Mouse (Mus musculus): Measurements from ENCODE around the gene Olfr78. TPM values are rescaled to one million over a fixed set of nuclear protein-coding genes. Genes with fewer than 3 reads are reported as not detected.

The Olfr78 gene
- polyA plus RNA-seq, 1 experiment: 0.32 TPM

DNA sequence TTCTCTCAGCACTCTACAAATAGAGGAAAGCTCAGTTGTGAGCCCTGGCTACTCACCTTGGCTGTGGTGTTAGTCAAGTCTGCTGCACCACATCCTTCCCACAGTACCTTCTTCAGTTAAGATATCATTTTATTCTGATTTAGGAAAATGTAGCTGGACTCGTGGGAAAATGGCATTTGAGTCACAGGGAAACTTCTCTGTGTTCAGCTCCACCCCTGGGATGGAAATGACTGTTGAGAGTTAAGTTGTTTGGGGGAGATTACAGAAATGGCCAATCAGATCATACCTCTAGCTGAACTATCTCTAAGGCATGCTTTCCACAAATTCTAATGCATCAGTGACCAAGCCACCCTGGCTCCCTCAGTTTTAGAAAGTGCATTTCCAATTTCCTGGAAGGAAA lies 40.3 kb downstream of the Olfr78 start, which contains the start of gene Olfr33:
Gene Olfr33 (minus strand): TSS at position 101 of the 400 bp plus-strand sequence.
- H3K36me3 ChIP-seq (ENCODE audit: control insufficient read depth, insufficient read depth, low read length): no peaks in the 10 kb centered on the region
- WGBS: 41% methylated on average over 1 of the region's 1 CpGs
- no peak within 1 kb of the TSS for H3K27ac ChIP-seq (ENCODE audit: control insufficient read depth, insufficient read depth, low read length)
- no peaks in the 10 kb centered on the region for H3K27me3 ChIP-seq (ENCODE audit: control insufficient read depth, insufficient read depth, low read length)
- no peak within 1 kb of the TSS for H3K4me3 ChIP-seq (ENCODE audit: control insufficient read depth, insufficient read depth, low read length)
- TF ChIP-seq POLR2A (IDR thresholded peaks at IDR 0.05; ENCODE audit: control insufficient read depth, extremely low read depth, insufficient read depth, low read length, poor library complexity) (no peak), CTCF (IDR thresholded peaks at IDR 0.05; ENCODE audit: borderline replicate concordance, control insufficient read depth, extremely low read depth, insufficient read depth, low read length, poor library complexity) (no peak)
- H3K4me1 ChIP-seq (replicated peaks; ENCODE audit: control insufficient read depth, insufficient read depth, low read length): no peaks in the 10 kb centered on the region
- DNase-seq: no peak

DNA sequence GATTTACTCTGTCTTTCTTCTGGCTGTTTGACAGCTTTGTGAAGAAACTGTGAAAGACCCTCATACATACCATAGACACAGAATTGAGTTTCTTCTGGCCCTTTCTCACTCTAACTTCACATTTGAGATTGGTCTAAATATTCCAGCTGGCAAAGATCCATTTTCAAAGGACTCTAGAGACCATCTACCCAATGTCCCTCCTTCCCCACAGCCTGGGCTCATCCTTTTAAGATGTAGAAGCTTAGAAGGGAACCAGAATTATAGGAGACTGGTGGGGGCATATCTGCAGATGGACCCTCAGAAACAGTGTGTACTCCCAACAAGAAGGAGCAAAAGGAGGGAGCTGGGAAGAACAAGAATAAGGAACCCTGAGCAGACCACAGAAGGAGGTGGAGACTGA lies 57.4 kb downstream of the Olfr78 start, which contains the start of gene Olfr558:
Gene Olfr558 (plus strand): TSS at position 301 of the 400 bp plus-strand sequence.
- Histone ChIP-seq H3K4me3 (ENCODE audit: control insufficient read depth, insufficient read depth, low read length) (no peak within 1 kb of the TSS), H3K27ac (ENCODE audit: control insufficient read depth, insufficient read depth, low read length) (no peak within 1 kb of the TSS), H3K36me3 (ENCODE audit: control insufficient read depth, insufficient read depth, low read length) (no peaks in the 10 kb centered on the region), H3K27me3 (ENCODE audit: control insufficient read depth, insufficient read depth, low read length) (0 out of 2 replicates have a peak, but pooled peaks cover 3% of the 10 kb centered on the region), H3K4me1 (replicated peaks; ENCODE audit: control insufficient read depth, insufficient read depth, low read length) (no peaks in the 10 kb centered on the region)
- DNase-seq: no peak
- TF ChIP-seq CTCF (IDR thresholded peaks at IDR 0.05; ENCODE audit: borderline replicate concordance, control insufficient read depth, extremely low read depth, insufficient read depth, low read length, poor library complexity): no peak
- no peak for TF ChIP-seq POLR2A (IDR thresholded peaks at IDR 0.05; ENCODE audit: control insufficient read depth, extremely low read depth, insufficient read depth, low read length, poor library complexity)

- no peak for DNase-seq
- no peaks in the 10 kb centered on the region for H3K4me1 ChIP-seq (replicated peaks; ENCODE audit: control insufficient read depth, insufficient read depth, low read length)
- no peaks in the 10 kb centered on the region for H3K36me3 ChIP-seq (ENCODE audit: control insufficient read depth, insufficient read depth, low read length)
- WGBS: 95% methylated on average over 7 of the region's 7 CpGs
- no peak overlapping the region for H3K4me3 ChIP-seq (ENCODE audit: control insufficient read depth, insufficient read depth, low read length)
- H3K27me3 ChIP-seq (ENCODE audit: control insufficient read depth, insufficient read depth, low read length): 0 out of 2 replicates have a peak, but pooled peaks cover 3% of the 10 kb centered on the region
- H3K27ac ChIP-seq (ENCODE audit: control insufficient read depth, insufficient read depth, low read length): no peak overlapping the region
- TF ChIP-seq CTCF (IDR thresholded peaks at IDR 0.05; ENCODE audit: borderline replicate concordance, control insufficient read depth, extremely low read depth, insufficient read depth, low read length, poor library complexity): no peak
- no peak for TF ChIP-seq POLR2A (IDR thresholded peaks at IDR 0.05; ENCODE audit: control insufficient read depth, extremely low read depth, insufficient read depth, low read length, poor library complexity)
Measured at GRCm38 (mm10) chr7:102698461-102698860, 60.8 kb downstream of the Olfr78 start.

- no peak within 1 kb of the TSS for H3K4me3 ChIP-seq (ENCODE audit: control insufficient read depth, insufficient read depth, low read length)
- H3K27me3 ChIP-seq (ENCODE audit: control insufficient read depth, insufficient read depth, low read length): 0 out of 2 replicates have a peak, but pooled peaks cover 3% of the 10 kb centered on the region
- no peaks in the 10 kb centered on the region for H3K4me1 ChIP-seq (replicated peaks; ENCODE audit: control insufficient read depth, insufficient read depth, low read length)
- no peak for TF ChIP-seq POLR2A (IDR thresholded peaks at IDR 0.05; ENCODE audit: control insufficient read depth, extremely low read depth, insufficient read depth, low read length, poor library complexity)
- TF ChIP-seq CTCF (IDR thresholded peaks at IDR 0.05; ENCODE audit: borderline replicate concordance, control insufficient read depth, extremely low read depth, insufficient read depth, low read length, poor library complexity): no peak
- WGBS: 76% methylated on average over 5 of the region's 5 CpGs
- DNase-seq: peak; percentile 36
- no peaks in the 10 kb centered on the region for H3K36me3 ChIP-seq (ENCODE audit: control insufficient read depth, insufficient read depth, low read length)
- no peak within 1 kb of the TSS for H3K27ac ChIP-seq (ENCODE audit: control insufficient read depth, insufficient read depth, low read length)
Measured at GRCm38 (mm10) chr7:102695358-102696125, 63.7 kb downstream of the Olfr78 start, which contains the start of gene Olfr557. Gene Olfr557 (plus strand): TSS chr7:102695910.

Other genes with a start within 250 kb of the Olfr78 start
- gene Olfr547, start 224.7 kb downstream of the Olfr78 start, polyA plus RNA-seq (2012; rRNA removed): not detected in 2 replicates
- gene Olfr548-ps1, start 218.6 kb downstream of the Olfr78 start, polyA plus RNA-seq (2012; rRNA removed): not detected in 2 replicates
- not detected in 2 replicates for gene Olfr549, start 209.6 kb downstream of the Olfr78 start, polyA plus RNA-seq (2012; rRNA removed)
- gene Trim21, start 194.0 kb downstream of the Olfr78 start, polyA plus RNA-seq (2012; rRNA removed): 20.4 and 23.6 TPM in 2 replicates
- gene Olfr550, start 188.0 kb downstream of the Olfr78 start, polyA plus RNA-seq (2012; rRNA removed): 0.13 TPM in 1 of 2 replicates, not detected in the other
- gene Olfr551, start 167.6 kb downstream of the Olfr78 start, polyA plus RNA-seq (2012; rRNA removed): not detected in 2 replicates
- gene Olfr552, start 161.7 kb downstream of the Olfr78 start, polyA plus RNA-seq (2012; rRNA removed): not detected in 2 replicates
- not detected in 2 replicates for gene Olfr553, start 141.3 kb downstream of the Olfr78 start, polyA plus RNA-seq (2012; rRNA removed)
- not detected in 2 replicates for gene Olfr554, start 121.0 kb downstream of the Olfr78 start, polyA plus RNA-seq (2012; rRNA removed)
- not detected in 2 replicates for gene Olfr555, start 100.6 kb downstream of the Olfr78 start, polyA plus RNA-seq (2012; rRNA removed)
- gene Olfr556, start 94.6 kb downstream of the Olfr78 start, polyA plus RNA-seq (2012; rRNA removed): not detected in 2 replicates
- gene Trim68, start 72.1 kb downstream of the Olfr78 start, polyA plus RNA-seq (2012; rRNA removed): 14.0 and 16.3 TPM in 2 replicates
- gene Olfr557, start 63.6 kb downstream of the Olfr78 start, polyA plus RNA-seq (2012; rRNA removed): not detected in 2 replicates
- gene Olfr558, start 57.3 kb downstream of the Olfr78 start, polyA plus RNA-seq (2012; rRNA removed): 0.11 and 0.49 TPM in 2 replicates
- gene Olfr33, start 40.4 kb downstream of the Olfr78 start, polyA plus RNA-seq (2012; rRNA removed): not detected in 2 replicates
- gene Olfr559, start 32.0 kb downstream of the Olfr78 start, polyA plus RNA-seq (2012; rRNA removed): not detected in 2 replicates
- gene Olfr560, start 105 bp downstream of the Olfr78 start, polyA plus RNA-seq (2012; rRNA removed): not detected in 2 replicates
- gene Olfr561, start 11.8 kb upstream of the Olfr78 start, polyA plus RNA-seq (2012; rRNA removed): not detected in 2 replicates
- gene Olfr564, start 44.0 kb upstream of the Olfr78 start, polyA plus RNA-seq (2012; rRNA removed): not detected in 2 replicates
- not detected in 2 replicates for gene Olfr566, start 99.3 kb upstream of the Olfr78 start, polyA plus RNA-seq (2012; rRNA removed)
- gene Olfr568, start 117.7 kb upstream of the Olfr78 start, polyA plus RNA-seq (2012; rRNA removed): not detected in 2 replicates
- gene Olfr569, start 131.4 kb upstream of the Olfr78 start, polyA plus RNA-seq (2012; rRNA removed): not detected in 2 replicates
- not detected in 2 replicates for gene Olfr570, start 135.1 kb upstream of the Olfr78 start, polyA plus RNA-seq (2012; rRNA removed)
- gene Olfr571, start 158.1 kb upstream of the Olfr78 start, polyA plus RNA-seq (2012; rRNA removed): not detected in 2 replicates
- gene Olfr572, start 164.9 kb upstream of the Olfr78 start, polyA plus RNA-seq (2012; rRNA removed): not detected in 2 replicates
- gene Olfr573-ps1, start 183.1 kb upstream of the Olfr78 start, polyA plus RNA-seq (2012; rRNA removed): not detected in 2 replicates
- not detected in 2 replicates for gene Olfr574, start 189.0 kb upstream of the Olfr78 start, polyA plus RNA-seq (2012; rRNA removed)
- not detected in 2 replicates for gene Olfr575, start 199.3 kb upstream of the Olfr78 start, polyA plus RNA-seq (2012; rRNA removed)
- gene Olfr576, start 203.2 kb upstream of the Olfr78 start, polyA plus RNA-seq (2012; rRNA removed): not detected in 2 replicates
- gene Olfr577, start 216.5 kb upstream of the Olfr78 start, polyA plus RNA-seq (2012; rRNA removed): not detected in 2 replicates
- not detected in 2 replicates for gene Olfr578, start 229.9 kb upstream of the Olfr78 start, polyA plus RNA-seq (2012; rRNA removed)

Data from thymus, adult 2 months (tissue).